Mouse (Mus musculus) small intestine, adult 2 months (tissue): ENCODE data around the gene Sytl1.

Experiments
- CTCF ChIP-seq: fragments of 200-500 bp; IDR thresholded peaks from 2 replicates; pipeline ENCODE4 v1.5.1; 2012; ENCODE audit warnings: low read depth, mild to moderate bottlenecking, control low read depth, inconsistent platforms, low read length, moderate library complexity, mixed read lengths; ENCODE audit not compliant: insufficient replicate concordance, insufficient read length; ENCODE audit errors: extremely low read depth
- POLR2A ChIP-seq: fragments of 200-500 bp; IDR thresholded peaks from 2 replicates; pipeline ENCODE4 v1.6.1; 2012; ENCODE audit warnings: low read depth, mild to moderate bottlenecking, control low read depth, inconsistent platforms, low read length, moderate library complexity

DNA sequence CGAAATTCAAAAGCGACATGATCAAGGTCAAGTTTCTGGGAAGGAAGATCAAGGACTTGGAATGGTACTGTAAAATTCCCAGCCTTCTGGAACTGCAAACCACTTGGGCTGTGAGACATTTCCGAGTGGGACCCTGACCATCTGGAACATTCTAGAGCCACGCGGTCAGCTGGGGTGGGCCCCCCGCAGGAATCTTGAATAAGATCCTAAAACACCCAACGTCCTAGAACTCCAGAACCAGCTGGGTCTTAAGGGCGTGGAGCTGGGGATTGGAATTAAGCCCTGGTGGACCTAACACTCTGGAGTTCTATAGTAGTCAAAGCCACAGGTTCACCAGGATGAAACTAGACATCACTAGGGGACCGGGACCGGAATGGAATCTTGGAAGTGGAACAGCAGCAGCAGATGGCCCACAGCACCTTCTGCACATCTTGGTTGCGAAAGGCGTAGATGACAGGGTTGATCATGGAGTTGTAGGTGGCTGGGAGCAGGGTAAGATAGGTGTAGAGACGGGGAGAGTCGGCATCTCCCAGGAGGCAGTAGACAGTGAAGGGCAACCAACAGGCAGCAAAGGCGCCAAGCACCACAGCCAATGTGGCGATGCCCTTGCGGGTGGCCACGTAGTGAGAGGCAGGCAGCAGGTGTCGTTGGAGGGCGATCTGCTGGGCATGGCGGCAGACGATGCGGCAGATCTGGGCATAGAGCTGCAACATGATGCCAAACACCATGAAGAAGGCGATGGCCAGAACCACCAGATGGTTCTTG lies 52.7 kb downstream of the Sytl1 start:
- TF ChIP-seq CTCF (no peak), POLR2A (no peak)
